Mouse (Mus musculus): ENCODE data around the gene Cdk18. TPM values are rescaled to one million over a fixed set of nuclear protein-coding genes. Genes with fewer than 3 reads are reported as not detected.

Gene Cdk18
- polyA plus RNA-seq (2015; fragmentation: Nextera tagmentation; extraction: Ambion mirVana), result 33.7 and 39.3 TPM in 2 replicates

GRCm38 (mm10) chr1:132139416-132139864 is at the start of gene Cdk18:
TSS of gene Cdk18 (minus strand) at chr1:132139684.
- no peak for TF ChIP-seq CTCF (IDR thresholded peaks at IDR 0.05; ENCODE audit: low read depth)
- peak within 1 kb of the TSS; percentile 96 for H3K27ac ChIP-seq (ENCODE audit: low read depth, low read length)
- peak within 1 kb of the TSS; percentile 66 for H3K4me3 ChIP-seq (ENCODE audit: low read depth, low read length)
- no peaks in the 10 kb centered on the region for H3K36me3 ChIP-seq (ENCODE audit: control insufficient read depth, insufficient read depth)
- H3K27me3 ChIP-seq (replicated peaks; ENCODE audit: control insufficient read depth, insufficient read depth, low read length), result no peaks in the 10 kb centered on the region
- peak within 1 kb of the TSS; percentile 90 for H3K4me2 ChIP-seq (replicated peaks; ENCODE audit: low read depth)
- WGBS, result 1% methylated on average over 30 of the region's 30 CpGs
- peak; percentile 84 for ATAC-seq
- H3K4me1 ChIP-seq (replicated peaks; ENCODE audit: control insufficient read depth, insufficient read depth, low read length), result peaks cover 3% of the 10 kb centered on the region; the same call in 1 of the 2 replicates
- no peaks in the 10 kb centered on the region for H3K9me3 ChIP-seq (ENCODE audit: control insufficient read depth)
- H3K9ac ChIP-seq (ENCODE audit: low read depth, low read length), result peak within 1 kb of the TSS; percentile 87

DNA sequence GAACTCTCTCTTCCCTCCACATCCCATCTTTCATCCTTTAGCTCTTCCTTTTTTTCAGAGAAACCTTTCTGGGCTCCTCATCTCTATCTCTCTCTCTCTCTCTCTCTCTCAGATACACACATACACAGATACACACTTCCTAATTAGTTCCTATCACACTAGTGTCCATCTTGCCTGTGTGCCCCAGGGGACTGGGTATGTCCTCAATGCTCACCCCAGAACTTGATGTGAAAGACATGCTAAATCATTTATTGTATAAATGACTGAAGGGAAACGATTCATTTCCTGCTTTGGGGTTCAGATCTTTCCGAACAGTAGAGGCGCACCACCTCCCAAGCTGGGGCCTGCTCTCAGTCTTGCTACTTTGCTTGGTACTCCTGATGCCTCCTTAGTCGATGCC is 49.7 kb upstream of the Cdk18 start:
- no peak overlapping the region for H3K4me2 ChIP-seq (replicated peaks; ENCODE audit: low read depth)
- 43% methylated on average over 4 of the region's 4 CpGs for WGBS
- H3K4me1 ChIP-seq (replicated peaks; ENCODE audit: control insufficient read depth, insufficient read depth, low read length), result no peaks in the 10 kb centered on the region
- H3K9me3 ChIP-seq (ENCODE audit: control insufficient read depth), result no peaks in the 10 kb centered on the region
- no peak overlapping the region for H3K4me3 ChIP-seq (ENCODE audit: low read depth, low read length)
- no peak for TF ChIP-seq CTCF (IDR thresholded peaks at IDR 0.05; ENCODE audit: low read depth)
- no peaks in the 10 kb centered on the region for H3K36me3 ChIP-seq (ENCODE audit: control insufficient read depth, insufficient read depth)
- no peak for ATAC-seq
- H3K9ac ChIP-seq (ENCODE audit: low read depth, low read length), result no peak overlapping the region
- H3K27me3 ChIP-seq (replicated peaks; ENCODE audit: control insufficient read depth, insufficient read depth, low read length), result peaks cover 74% of the 10 kb centered on the region
- H3K27ac ChIP-seq (ENCODE audit: low read depth, low read length), result no peak overlapping the region

GRCm38 (mm10) chr1:132188442-132189066 is 49.1 kb upstream of the Cdk18 start:
- no peak for TF ChIP-seq CTCF (IDR thresholded peaks at IDR 0.05; ENCODE audit: low read depth)
- H3K27me3 ChIP-seq (replicated peaks; ENCODE audit: control insufficient read depth, insufficient read depth, low read length), result peaks cover 69% of the 10 kb centered on the region
- WGBS, result 26% methylated on average over 9 of the region's 9 CpGs
- H3K36me3 ChIP-seq (ENCODE audit: control insufficient read depth, insufficient read depth), result no peaks in the 10 kb centered on the region
- H3K4me3 ChIP-seq (ENCODE audit: low read depth, low read length), result no peak overlapping the region
- H3K4me1 ChIP-seq (replicated peaks; ENCODE audit: control insufficient read depth, insufficient read depth, low read length), result no peaks in the 10 kb centered on the region
- ATAC-seq, result no peak
- no peak overlapping the region for H3K4me2 ChIP-seq (replicated peaks; ENCODE audit: low read depth)
- no peak overlapping the region for H3K27ac ChIP-seq (ENCODE audit: low read depth, low read length)
- H3K9me3 ChIP-seq (ENCODE audit: control insufficient read depth), result no peaks in the 10 kb centered on the region
- no peak overlapping the region for H3K9ac ChIP-seq (ENCODE audit: low read depth, low read length)

DNA sequence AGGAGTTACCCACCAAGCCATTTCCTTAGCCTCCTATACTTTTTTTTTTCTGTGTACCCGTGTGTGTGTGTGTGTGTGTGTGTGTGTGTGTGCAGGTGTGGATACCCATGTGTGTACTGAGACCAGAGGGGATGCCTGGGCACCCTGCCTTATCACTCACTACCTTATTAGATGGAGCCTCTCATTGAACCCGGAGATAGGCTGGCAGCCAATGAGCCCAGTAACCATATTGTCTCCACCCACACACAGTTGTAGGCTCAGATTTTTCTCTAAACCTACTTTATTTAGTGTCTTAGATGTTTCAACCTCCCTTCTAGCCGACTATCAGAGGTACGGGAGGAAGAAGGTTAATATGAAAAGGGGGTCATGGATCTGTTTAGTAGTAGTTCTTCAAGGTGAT is 46.8 kb upstream of the Cdk18 start:
- H3K36me3 ChIP-seq (ENCODE audit: control insufficient read depth, insufficient read depth), result no peaks in the 10 kb centered on the region
- no peak overlapping the region for H3K27ac ChIP-seq (ENCODE audit: low read depth, low read length)
- H3K9ac ChIP-seq (ENCODE audit: low read depth, low read length), result no peak overlapping the region
- WGBS, result 80% methylated on average over 4 of the region's 4 CpGs
- no peak overlapping the region for H3K4me2 ChIP-seq (replicated peaks; ENCODE audit: low read depth)
- ATAC-seq, result no peak
- no peak overlapping the region for H3K4me3 ChIP-seq (ENCODE audit: low read depth, low read length)
- H3K4me1 ChIP-seq (replicated peaks; ENCODE audit: control insufficient read depth, insufficient read depth, low read length), result no peaks in the 10 kb centered on the region
- TF ChIP-seq CTCF (IDR thresholded peaks at IDR 0.05; ENCODE audit: low read depth), result no peak
- H3K9me3 ChIP-seq (ENCODE audit: control insufficient read depth), result no peaks in the 10 kb centered on the region
- peaks cover 49% of the 10 kb centered on the region for H3K27me3 ChIP-seq (replicated peaks; ENCODE audit: control insufficient read depth, insufficient read depth, low read length)

- Histone ChIP-seq H3K9me3 (ENCODE audit: control insufficient read depth) (no peaks in the 10 kb centered on the region), H3K27ac (ENCODE audit: low read depth, low read length) (no peak overlapping the region), H3K4me3 (ENCODE audit: low read depth, low read length) (no peak overlapping the region), H3K4me1 (replicated peaks; ENCODE audit: control insufficient read depth, insufficient read depth, low read length) (no peaks in the 10 kb centered on the region; the same call in 1 of the 2 replicates), H3K9ac (ENCODE audit: low read depth, low read length) (no peak overlapping the region), H3K4me2 (replicated peaks; ENCODE audit: low read depth) (no peak overlapping the region), H3K36me3 (ENCODE audit: control insufficient read depth, insufficient read depth) (no peaks in the 10 kb centered on the region), H3K27me3 (replicated peaks; ENCODE audit: control insufficient read depth, insufficient read depth, low read length) (no peaks in the 10 kb centered on the region)
- WGBS, result 36% methylated on average over 1 of the region's 2 CpGs
- no peak for TF ChIP-seq CTCF (IDR thresholded peaks at IDR 0.05; ENCODE audit: low read depth)
- ATAC-seq, result no peak
Observed at GRCm38 (mm10) chr1:132171619-132172018, 32.1 kb upstream of the Cdk18 start.

DNA sequence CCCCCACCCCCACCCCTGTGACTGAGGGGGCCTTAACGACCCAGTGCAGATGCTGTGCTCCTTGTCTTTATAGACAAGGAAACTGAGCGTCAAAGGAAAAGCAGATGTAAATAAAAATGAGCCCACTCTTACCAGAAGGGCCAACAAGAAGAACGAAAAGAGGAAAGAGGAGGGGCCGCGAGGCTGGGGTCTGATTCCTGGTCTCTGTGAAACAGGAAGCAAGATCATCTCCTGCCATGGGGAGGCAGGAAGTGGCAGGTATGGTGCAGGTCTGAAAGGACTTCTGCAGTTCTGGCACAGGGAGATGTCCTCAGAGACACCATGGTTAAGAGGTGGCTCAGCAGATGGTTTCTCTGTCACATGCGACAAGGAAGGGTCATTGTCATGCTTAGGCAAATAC is 31.2 kb upstream of the Cdk18 start:
- no peak overlapping the region for H3K4me3 ChIP-seq (ENCODE audit: low read depth, low read length)
- no peaks in the 10 kb centered on the region for H3K27me3 ChIP-seq (replicated peaks; ENCODE audit: control insufficient read depth, insufficient read depth, low read length)
- no peak for TF ChIP-seq CTCF (IDR thresholded peaks at IDR 0.05; ENCODE audit: low read depth)
- H3K9me3 ChIP-seq (ENCODE audit: control insufficient read depth), result no peaks in the 10 kb centered on the region
- H3K4me2 ChIP-seq (replicated peaks; ENCODE audit: low read depth), result no peak overlapping the region
- no peak overlapping the region for H3K27ac ChIP-seq (ENCODE audit: low read depth, low read length)
- H3K36me3 ChIP-seq (ENCODE audit: control insufficient read depth, insufficient read depth), result no peaks in the 10 kb centered on the region
- no peak overlapping the region for H3K9ac ChIP-seq (ENCODE audit: low read depth, low read length)
- no peaks in the 10 kb centered on the region; the same call in 1 of the 2 replicates for H3K4me1 ChIP-seq (replicated peaks; ENCODE audit: control insufficient read depth, insufficient read depth, low read length)
- no peak for ATAC-seq
- 47% methylated on average over 6 of the region's 6 CpGs for WGBS
